Mouse (Mus musculus): ENCODE measurements around the gene Abcc4.

The Abcc4 gene

GRCm38 (mm10) chr14:118705808-118706731 is at the start of gene Abcc4:
Gene Abcc4, minus strand, starts transcription at chr14:118706219.
- DNase-seq = peak; percentile 56 to 61

GRCm38 (mm10) chr14:118751193-118751753 is 45.3 kb upstream of the Abcc4 start:
- DNase-seq = no peak

- no peak for DNase-seq
Observed at GRCm38 (mm10) chr14:118750505-118751192, 44.6 kb upstream of the Abcc4 start.

GRCm38 (mm10) chr14:118749715-118750114 is 43.7 kb upstream of the Abcc4 start:
- DNase-seq = no peak

GRCm38 (mm10) chr14:118749068-118749467 is 43.0 kb upstream of the Abcc4 start:
- no peak for DNase-seq

- DNase-seq = no peak
Observed at GRCm38 (mm10) chr14:118742862-118743261, 36.8 kb upstream of the Abcc4 start.

GRCm38 (mm10) chr14:118741780-118742179 is 35.8 kb upstream of the Abcc4 start:
- DNase-seq = no peak

- DNase-seq = no peak
Observed at GRCm38 (mm10) chr14:118737251-118737888, 31.4 kb upstream of the Abcc4 start.

- DNase-seq = no peak
Observed at GRCm38 (mm10) chr14:118735114-118735513, 29.1 kb upstream of the Abcc4 start.

- no peak for DNase-seq
Observed at GRCm38 (mm10) chr14:118733146-118733545, 27.1 kb upstream of the Abcc4 start.

- no peak for DNase-seq
Observed at GRCm38 (mm10) chr14:118730631-118731030, 24.6 kb upstream of the Abcc4 start.

GRCm38 (mm10) chr14:118725467-118725866 is 19.4 kb upstream of the Abcc4 start:
- no peak for DNase-seq

- peak; percentile 42 to 51 for DNase-seq
Observed at GRCm38 (mm10) chr14:118723920-118724693, 18.1 kb upstream of the Abcc4 start.

- DNase-seq = no peak
Observed at GRCm38 (mm10) chr14:118719566-118720174, 13.7 kb upstream of the Abcc4 start.

- no peak for DNase-seq
Observed at GRCm38 (mm10) chr14:118718576-118718975, 12.6 kb upstream of the Abcc4 start.

- DNase-seq = no peak
Observed at GRCm38 (mm10) chr14:118716372-118717312, 10.6 kb upstream of the Abcc4 start.

GRCm38 (mm10) chr14:118714720-118715119 is 8.7 kb upstream of the Abcc4 start:
- DNase-seq = no peak

- DNase-seq = no peak
Observed at GRCm38 (mm10) chr14:118714320-118714719, 8.3 kb upstream of the Abcc4 start.

- no peak for DNase-seq
Observed at GRCm38 (mm10) chr14:118713869-118714268, 7.8 kb upstream of the Abcc4 start.

- DNase-seq = peak in 1 of 2 experiments; percentile 35
Observed at GRCm38 (mm10) chr14:118713408-118713807, 7.4 kb upstream of the Abcc4 start.

GRCm38 (mm10) chr14:118712889-118713288 is 6.9 kb upstream of the Abcc4 start:
- no peak for DNase-seq

Data from cerebellum, postnatal 36 days (tissue).